Mouse (Mus musculus) CH12.LX (cell line): ENCODE results near the gene Cnksr3. TPM values are rescaled to one million over a fixed set of nuclear protein-coding genes. Genes with fewer than 3 reads are reported as not detected.

Experiments
- DNase-seq: peaks from one replicate; pipeline ENCODE4 v3.0.0-alpha.2; 2013; ENCODE audit errors: extremely low read depth
- H3K27ac ChIP-seq: 2 replicates; pipeline ENCODE4 v1.5.1; 2012; ENCODE audit warnings: low read depth, mild to moderate bottlenecking, control low read depth, moderate library complexity; ENCODE audit not compliant: insufficient read depth
- H3K27me3 ChIP-seq: replicated peaks from 2 replicates; pipeline ENCODE3; 2012; ENCODE audit warnings: inconsistent platforms
- H3K36me3 ChIP-seq, 2 experiments: replicated peaks in 1 of 2; 2 replicates each; pipeline versions ENCODE3 to v1.6.1; 2012; ENCODE audit warnings: inconsistent platforms in 1 of 2, low read length in 1 of 2, mild to moderate bottlenecking in 1 of 2, mixed read lengths in 1 of 2, moderate library complexity in 1 of 2; ENCODE audit not compliant: control insufficient read depth in 1 of 2, insufficient read depth in 1 of 2
- H3K4me1 ChIP-seq, 2 experiments: 2 replicates each; pipeline ENCODE4 v1.6.1; 2012; ENCODE audit warnings: inconsistent platforms in 1 of 2, moderate library complexity in 1 of 2; ENCODE audit not compliant: insufficient read depth in 2 of 2, control insufficient read depth in 1 of 2
- H3K4me2 ChIP-seq: 2 replicates; pipeline ENCODE4 v1.6.1; 2012; ENCODE audit warnings: low read depth, mild to moderate bottlenecking, control low read depth; ENCODE audit not compliant: poor library complexity, insufficient read depth, severe bottlenecking
- H3K4me3 ChIP-seq, 3 experiments: fragments of 150-350 bp in 1 of 3; sonication (generic) in 1 of 3; replicated peaks in 1 of 3; 2 replicates each; pipeline versions ENCODE3 to v1.5.1; 2011 to 2012; ENCODE audit warnings: low read depth in 2 of 3, low read length in 2 of 3, mild to moderate bottlenecking in 2 of 3, moderate library complexity in 2 of 3, control low read depth in 1 of 3, improper control_type of control experiment in 1 of 3, inconsistent platforms in 1 of 3, mixed read lengths in 1 of 3; ENCODE audit not compliant: poor library complexity in 1 of 3
- H3K79me2 ChIP-seq: replicated peaks from 2 replicates; pipeline ENCODE4 v1.6.1; 2012; ENCODE audit warnings: mild to moderate bottlenecking, moderate library complexity; ENCODE audit not compliant: control insufficient read depth, poor library complexity, insufficient read depth, severe bottlenecking; ENCODE audit errors: extremely low read depth
- H3K9ac ChIP-seq: 2 replicates; pipeline ENCODE4 v1.6.1; 2012; ENCODE audit warnings: low read depth, mild to moderate bottlenecking, control low read depth, moderate library complexity; ENCODE audit not compliant: insufficient read depth
- H3K9me3 ChIP-seq: replicated peaks from 2 replicates; pipeline ENCODE3; 2012; ENCODE audit warnings: low read length, inconsistent platforms, mixed read lengths
- BHLHE40 ChIP-seq: IDR thresholded peaks from 2 replicates; pipeline ENCODE4 v1.6.1; 2011; ENCODE audit warnings: mild to moderate bottlenecking, low read depth, low read length, improper control_type of control experiment
- CHD1 ChIP-seq: IDR thresholded peaks from 2 replicates; pipeline ENCODE4 v1.6.1; 2012; ENCODE audit warnings: low read depth, low read length, improper control_type of control experiment, inconsistent platforms
- CTCF ChIP-seq, 2 experiments: IDR thresholded peaks in 1 of 2; conservative IDR thresholded peaks in 1 of 2; 2 replicates each; pipeline ENCODE4 v1.5.1; 2011 to 2012; ENCODE audit warnings: low read depth in 2 of 2, low read length in 2 of 2, improper control_type of control experiment in 1 of 2, inconsistent platforms in 1 of 2, mild to moderate bottlenecking in 1 of 2, moderate library complexity in 1 of 2
- EP300 ChIP-seq: IDR thresholded peaks from 2 replicates; pipeline ENCODE4 v1.6.1; 2011; ENCODE audit warnings: low read length, improper control_type of control experiment
- ETS1 ChIP-seq: conservative IDR thresholded peaks from 2 replicates; pipeline ENCODE4 v1.6.1; 2012; ENCODE audit warnings: low read depth, mild to moderate bottlenecking, inconsistent platforms, low read length, improper control_type of control experiment, moderate library complexity
- JUND ChIP-seq: conservative IDR thresholded peaks from 2 replicates; pipeline ENCODE4 v1.6.1; 2011; ENCODE audit warnings: low read depth, low read length, improper control_type of control experiment
- MXI1 ChIP-seq: IDR thresholded peaks from 2 replicates; pipeline ENCODE4 v1.6.1; 2011; ENCODE audit warnings: mild to moderate bottlenecking, low read depth, low read length, improper control_type of control experiment
- MYC ChIP-seq: IDR thresholded peaks from 2 replicates; pipeline ENCODE4 v1.6.1; 2011; ENCODE audit warnings: low read depth, mild to moderate bottlenecking, improper control_type of control experiment, low read length
- RAD21 ChIP-seq: IDR thresholded peaks from 2 replicates; pipeline ENCODE4 v1.6.1; 2011; ENCODE audit warnings: low read depth, mild to moderate bottlenecking, low read length, improper control_type of control experiment, moderate library complexity
- SIN3A ChIP-seq: IDR thresholded peaks from 2 replicates; pipeline ENCODE4 v1.6.1; 2012; ENCODE audit warnings: low read length, improper control_type of control experiment, inconsistent platforms
- SMC3 ChIP-seq: IDR thresholded peaks from 2 replicates; pipeline ENCODE4 v1.6.1; 2011; ENCODE audit warnings: low read depth, low read length, improper control_type of control experiment
- ZC3H11A ChIP-seq: IDR thresholded peaks from 2 replicates; pipeline ENCODE4 v1.6.1; 2012; ENCODE audit warnings: low read depth, mild to moderate bottlenecking, inconsistent platforms, low read length, improper control_type of control experiment
- ZKSCAN1 ChIP-seq: IDR thresholded peaks from 2 replicates; pipeline ENCODE4 v1.6.1; 2012; ENCODE audit warnings: low read depth, inconsistent platforms, low read length, improper control_type of control experiment, borderline replicate concordance
- dilution Hi-C: fragments of 300-500 bp; cut with MboI; formaldehyde crosslinking; loops from 2 replicates; pipeline ENCODE4 v1.14.3; 2020; ENCODE audit warnings: low sequenced_read_pairs; ENCODE audit not compliant: extremely low pct_unique_long_range_greater_than_20kb, extremely low pct_ligation_motif_present
- in situ Hi-C: fragments of 300-500 bp; cut with MboI; formaldehyde crosslinking; loops from 3 replicates; pipeline ENCODE4 v1.14.3; 2019; ENCODE audit warnings: low sequenced_read_pairs, low pct_ligation_motif_present, low pct_unique_long_range_greater_than_20kb, mixed read lengths
- polyA plus RNA-seq: library from polyadenylated mRNA; unstranded; fragments of >175 nt; gene quantifications from 2 replicates; pipeline ENCODE4 v1.2.1, GENCODE M21; 2012; ENCODE audit warnings: low read depth; ENCODE audit not compliant: insufficient read length
- total RNA-seq, 2 experiments: library from RNA; depleted of rRNA; stranded (reverse); fragments of 300-350 nt in 1 of 2; fragments of >200 nt in 1 of 2; gene quantifications; 2 replicates each; pipeline ENCODE4 v1.2.3; 2012 to 2014

The Cnksr3 gene
- total and polyA plus RNA-seq, 3 experiments = 0.72 to 3.9 (median 2.9) TPM

GRCm38 (mm10) chr10:7069090-7069489 is 142.9 kb downstream of the Cnksr3 start:
- dilution Hi-C loops = no loop called here
- Histone ChIP-seq H3K4me1 (peaks cover 5 to 33% of the 10 kb centered on the region in 2 experiments), H3K27me3 (no peaks in the 10 kb centered on the region), H3K79me2 (no peaks in the 10 kb centered on the region), H3K27ac (no peak overlapping the region), H3K9ac (no peak overlapping the region), H3K9me3 (peaks cover 6% of the 10 kb centered on the region), H3K36me3 (no peaks in the 10 kb centered on the region), H3K4me2 (no peak overlapping the region), H3K4me3 (no peak overlapping the region)
- DNase-seq = no peak
- in situ Hi-C loops = loop anchor here (25.0 kb wide), 1 partner anchor 1257 kb away; the partner anchor contains the start of genes Fbxo5 and Mtrf1l
- no peak for TF ChIP-seq ETS1
- TF ChIP-seq EP300 = no peak
- no peak for TF ChIP-seq CHD1
- TF ChIP-seq BHLHE40 = no peak
- no peak for TF ChIP-seq JUND
- TF ChIP-seq SIN3A = no peak
- TF ChIP-seq RAD21 = peak; percentile 53
- TF ChIP-seq ZC3H11A = peak; percentile 27; the same call in 1 of the 2 replicates
- TF ChIP-seq SMC3 = peak; percentile 62
- TF ChIP-seq MYC = peak; percentile 69; the same call in 1 of the 2 replicates
- peak in 1 of 2 experiments; percentile 66; a peak in 2 of 4 replicates for TF ChIP-seq CTCF (conservative IDR thresholded peaks at IDR 0.05 in 1 of 2, IDR thresholded peaks at IDR 0.05 in 1 of 2; ENCODE audit: low read depth in 2 of 2, low read length in 2 of 2)
- TF ChIP-seq MXI1 = no peak
- no peak for TF ChIP-seq ZKSCAN1

Other genes starting within 250 kb of the Cnksr3 start
- 1.7 and 3.0 TPM in 2 replicates for gene Ipcef1, start 159.8 kb downstream of the Cnksr3 start, total RNA-seq (2012; rRNA removed)
- 6.8 and 9.1 TPM in 2 replicates for gene Ipcef1, start 159.8 kb downstream of the Cnksr3 start, total RNA-seq (2014; rRNA removed)
- 4.1 and 5.0 TPM in 2 replicates for gene Ipcef1, start 159.8 kb downstream of the Cnksr3 start, polyA plus RNA-seq